Mouse (Mus musculus) CD4-positive, CD25-positive, alpha-beta regulatory T cell, adult 2 months (primary cell): ENCODE measurements at regions not wholly inside any gene's neighbourhood (a gene's known extent, or its start where the extent isn't known, plus 50 kb on each side); places are given as distances from the start of the nearest gene placed in this dataset.

Experiments used
- DNase-seq: peaks from one replicate; pipeline ENCODE4 v3.0.0-alpha.2; 2012; ENCODE audit warnings: low read depth, low spot score

DNA sequence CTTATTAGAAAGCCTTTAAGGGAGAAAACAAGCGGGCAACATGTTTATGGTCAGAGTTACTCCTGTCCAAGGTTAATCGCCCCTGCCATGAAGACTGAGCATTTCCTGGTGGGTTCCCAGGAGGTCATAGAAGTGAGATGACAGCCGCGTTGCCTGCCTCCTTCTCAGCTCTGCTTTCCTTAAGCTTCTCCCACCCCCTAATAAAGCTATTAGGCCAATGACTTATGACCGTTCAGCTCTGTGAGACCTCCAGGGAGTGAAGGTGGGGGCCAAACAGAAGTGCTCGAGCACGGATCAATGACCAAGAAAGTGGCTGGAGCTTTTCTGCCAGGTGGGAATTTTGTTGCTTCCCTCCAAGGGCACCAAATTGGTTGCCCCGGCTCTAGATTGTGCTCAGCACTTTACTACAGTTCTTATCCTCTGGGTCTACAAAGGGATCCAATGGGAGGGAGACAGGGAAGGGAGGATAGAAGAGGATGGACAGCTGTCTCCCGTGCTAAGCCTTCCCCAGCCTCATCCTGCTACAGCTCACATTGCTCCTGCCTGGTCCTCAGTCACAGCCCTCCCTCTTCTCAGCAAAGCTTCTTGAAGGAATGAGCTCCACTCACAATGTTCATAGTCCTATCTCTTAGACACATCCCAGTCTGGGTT is 151.1 kb upstream of the Ppp2r3a start:
- DNase-seq, result no peak

GRCm38 (mm10) chr9:101401416-101401815 is 149.8 kb upstream of the Ppp2r3a start:
- no peak for DNase-seq

DNA sequence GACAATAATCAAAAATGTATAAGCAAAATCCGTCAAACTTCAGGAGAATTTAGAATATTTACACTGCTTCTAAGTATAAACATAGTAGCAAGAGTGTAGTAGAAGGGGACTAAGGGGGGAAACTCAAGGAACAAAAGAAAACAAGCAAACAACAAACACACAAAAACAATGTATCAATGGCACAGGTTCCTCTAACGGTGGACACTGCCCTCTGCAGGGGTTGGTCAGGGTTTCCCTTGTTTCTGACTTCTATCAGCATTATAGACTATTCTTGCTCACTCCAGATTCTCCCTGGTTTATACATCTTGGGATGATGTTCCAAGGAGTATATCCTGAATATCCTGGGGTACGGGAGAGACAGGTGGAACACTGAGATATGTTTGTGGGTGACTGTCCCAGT is 147.3 kb upstream of the Ppp2r3a start:
- DNase-seq, result no peak

- no peak for DNase-seq
Measured at GRCm38 (mm10) chr9:101369380-101369779, 117.8 kb upstream of the Ppp2r3a start.

DNA sequence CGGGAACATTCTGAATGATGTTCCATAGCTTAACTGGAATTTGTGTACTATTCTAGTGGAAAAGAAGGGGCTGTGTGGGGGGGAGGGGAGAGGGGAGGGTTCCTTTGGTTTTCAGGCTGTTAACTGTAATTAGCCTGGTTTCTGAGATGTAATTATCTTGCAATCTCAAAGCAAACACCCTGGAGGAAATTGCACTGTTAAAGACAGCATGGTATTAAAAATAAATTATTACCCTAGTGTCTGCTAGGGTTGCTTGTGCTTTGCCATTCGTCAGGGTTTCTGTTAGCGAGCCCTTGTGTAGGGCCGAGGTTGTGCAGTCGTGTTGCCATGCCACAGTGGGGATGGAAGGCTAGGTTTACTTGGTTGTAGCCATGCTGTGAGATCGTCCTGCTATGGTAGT is 105.0 kb upstream of the Ppp2r3a start:
- DNase-seq, result no peak

GRCm38 (mm10) chr9:101348771-101349170 is 97.2 kb upstream of the Ppp2r3a start:
- DNase-seq, result no peak

GRCm38 (mm10) chr9:101342887-101343286 is 91.3 kb upstream of the Ppp2r3a start:
- no peak for DNase-seq

GRCm38 (mm10) chr9:101340796-101341465 is 89.3 kb upstream of the Ppp2r3a start:
- no peak for DNase-seq

- no peak for DNase-seq
Measured at GRCm38 (mm10) chr9:101329032-101329824, 77.6 kb upstream of the Ppp2r3a start.

- no peak for DNase-seq
Measured at GRCm38 (mm10) chr9:101326961-101327360, 75.4 kb upstream of the Ppp2r3a start.

GRCm38 (mm10) chr9:101314036-101314435 is 62.4 kb upstream of the Ppp2r3a start:
- peak; percentile 57 for DNase-seq

GRCm38 (mm10) chr9:101306408-101306935 is 54.9 kb upstream of the Ppp2r3a start:
- no peak for DNase-seq

- no peak for DNase-seq
Measured at GRCm38 (mm10) chr9:101305730-101306129, 54.1 kb upstream of the Ppp2r3a start.
